Mouse (Mus musculus) hindbrain, embryonic 13.5 days (tissue): Measurements from ENCODE around the gene Steap2. TPM values are rescaled to one million over a fixed set of nuclear protein-coding genes. Genes with fewer than 3 reads are reported as not detected.
A peak's percentile ranks its signal among the peaks of the same experiment; 100 is the strongest.

Source experiments
- ATAC-seq: fragments of 200-750 bp; cut with Nextera tagmentation; 2 replicates; pipeline ENCODE4 v1.8.0; 2017; ENCODE audit warnings: moderate TSS enrichment; ENCODE audit not compliant: low FRiP score
- H3K27ac ChIP-seq: fragments of 300-500 bp; sonication (generic); 2 replicates; pipeline ENCODE4 v1.5.1; 2015; ENCODE audit warnings: inconsistent platforms, mild to moderate bottlenecking, moderate library complexity
- H3K27me3 ChIP-seq: fragments of 300-500 bp; sonication (generic); 2 replicates; pipeline ENCODE4 v1.6.1; 2015; ENCODE audit warnings: mild to moderate bottlenecking, inconsistent platforms
- H3K36me3 ChIP-seq: fragments of 300-500 bp; sonication (generic); 2 replicates; pipeline ENCODE4 v1.6.1; 2015; ENCODE audit warnings: mild to moderate bottlenecking, inconsistent platforms
- H3K4me1 ChIP-seq: fragments of 300-500 bp; sonication (generic); replicated peaks from 2 replicates; pipeline ENCODE4 v1.6.1; 2015; ENCODE audit warnings: inconsistent platforms
- H3K4me2 ChIP-seq: fragments of 300-500 bp; sonication (generic); 2 replicates; pipeline ENCODE4 v1.6.1; 2015; ENCODE audit warnings: inconsistent platforms, mild to moderate bottlenecking, moderate library complexity
- H3K4me3 ChIP-seq: fragments of 300-500 bp; sonication (generic); 2 replicates; pipeline ENCODE4 v1.5.1; 2015; ENCODE audit warnings: mild to moderate bottlenecking, inconsistent platforms
- H3K9ac ChIP-seq: fragments of 300-500 bp; sonication (generic); 2 replicates; pipeline ENCODE4 v1.6.1; 2015; ENCODE audit warnings: mild to moderate bottlenecking, inconsistent platforms
- H3K9me3 ChIP-seq: fragments of 300-500 bp; sonication (generic); 2 replicates; pipeline ENCODE4 v1.6.1; 2016; ENCODE audit warnings: inconsistent platforms
- WGBS: fragments of 180-500 bp; shearing (Covaris S2); methylation state at CpG from one replicate; pipeline ENCODE4 v1.1.7; 2015; 5-methylcytosine and 5-hydroxymethylcytosine counted together
- polyA plus RNA-seq: library from polyadenylated mRNA; unstranded; fragments of >200 nt; fragmentation: Nextera tagmentation; extraction: Ambion mirVana; gene quantifications from 2 replicates; pipeline ENCODE4 v1.2.1, GENCODE M21; 2015

Gene Steap2
- polyA plus RNA-seq, result 5.1 and 5.2 TPM in 2 replicates

- no peaks in the 10 kb centered on the region for H3K36me3 ChIP-seq
- 0 out of 2 replicates have a peak, but pooled peaks cover 7% of the 10 kb centered on the region for H3K4me1 ChIP-seq
- peak within 1 kb of the TSS; percentile 81 for H3K9ac ChIP-seq
- H3K9me3 ChIP-seq, result no peaks in the 10 kb centered on the region
- H3K4me2 ChIP-seq, result peak within 1 kb of the TSS; percentile 91
- H3K27me3 ChIP-seq, result no peaks in the 10 kb centered on the region
- H3K4me3 ChIP-seq, result peak within 1 kb of the TSS; percentile 79
- ATAC-seq, result peak; percentile 92
- 0 out of 2 replicates have a peak within 1 kb of the TSS, but pooled peaks have one; percentile 12 for H3K27ac ChIP-seq
- under 1% methylated on average over 63 of the region's 66 CpGs for WGBS
Measured at GRCm38 (mm10) chr5:5693956-5694653, at the start of gene Steap2. Steap2 (minus strand) TSS chr5:5694578.

- no peak for ATAC-seq
- Histone ChIP-seq H3K4me3 (no peak overlapping the region), H3K27me3 (no peaks in the 10 kb centered on the region), H3K4me1 (no peaks in the 10 kb centered on the region), H3K9me3 (no peaks in the 10 kb centered on the region), H3K9ac (no peak overlapping the region), H3K36me3 (no peaks in the 10 kb centered on the region), H3K27ac (no peak overlapping the region), H3K4me2 (no peak overlapping the region)
- WGBS, result 93% methylated on average over 9 of the region's 9 CpGs
Measured at GRCm38 (mm10) chr5:5734445-5734844, 40.1 kb upstream of the Steap2 start.

GRCm38 (mm10) chr5:5732858-5733257 is 38.5 kb upstream of the Steap2 start:
- no peak for ATAC-seq
- 80% methylated on average over 2 of the region's 2 CpGs for WGBS
- no peaks in the 10 kb centered on the region for H3K36me3 ChIP-seq

GRCm38 (mm10) chr5:5732208-5732607 is 37.8 kb upstream of the Steap2 start:
- H3K36me3 ChIP-seq, result no peaks in the 10 kb centered on the region
- no peak overlapping the region for H3K4me2 ChIP-seq
- 94% methylated on average over 3 of the region's 3 CpGs for whole genome bisulfite sequencing
- H3K4me3 ChIP-seq, result no peak overlapping the region
- H3K27me3 ChIP-seq, result no peaks in the 10 kb centered on the region
- no peak overlapping the region for H3K27ac ChIP-seq
- H3K4me1 ChIP-seq, result no peaks in the 10 kb centered on the region
- no peak overlapping the region for H3K9ac ChIP-seq
- H3K9me3 ChIP-seq, result no peaks in the 10 kb centered on the region
- ATAC-seq, result no peak

More at GRCm38 (mm10) chr5:5732858-5733257, 38.5 kb upstream of the Steap2 start:
- H3K27ac ChIP-seq, result no peak overlapping the region
- no peaks in the 10 kb centered on the region for H3K27me3 ChIP-seq
- H3K4me2 ChIP-seq, result no peak overlapping the region
- H3K4me1 ChIP-seq, result no peaks in the 10 kb centered on the region
- H3K4me3 ChIP-seq, result no peak overlapping the region
- no peak overlapping the region for H3K9ac ChIP-seq
- no peaks in the 10 kb centered on the region for H3K9me3 ChIP-seq

- no peak for ATAC-seq
- Histone ChIP-seq H3K36me3 (no peaks in the 10 kb centered on the region), H3K27ac (no peak overlapping the region), H3K27me3 (no peaks in the 10 kb centered on the region), H3K4me2 (no peak overlapping the region), H3K9me3 (no peaks in the 10 kb centered on the region), H3K4me1 (no peaks in the 10 kb centered on the region), H3K4me3 (no peak overlapping the region), H3K9ac (no peak overlapping the region)
- 90% methylated on average over 4 of the region's 4 CpGs for WGBS
Measured at GRCm38 (mm10) chr5:5729904-5730303, 35.5 kb upstream of the Steap2 start.

GRCm38 (mm10) chr5:5722217-5722616 is 27.8 kb upstream of the Steap2 start:
- no peak overlapping the region for H3K4me2 ChIP-seq
- H3K4me3 ChIP-seq, result no peak overlapping the region
- no peaks in the 10 kb centered on the region for H3K9me3 ChIP-seq
- no peaks in the 10 kb centered on the region for H3K4me1 ChIP-seq
- H3K27me3 ChIP-seq, result no peaks in the 10 kb centered on the region
- 87% methylated on average over 7 of the region's 7 CpGs for WGBS
- ATAC-seq, result no peak
- H3K27ac ChIP-seq, result no peak overlapping the region
- no peaks in the 10 kb centered on the region for H3K36me3 ChIP-seq
- H3K9ac ChIP-seq, result no peak overlapping the region

- no peaks in the 10 kb centered on the region for H3K36me3 ChIP-seq
- WGBS, result 83% methylated on average over 4 of the region's 4 CpGs
- H3K9me3 ChIP-seq, result no peaks in the 10 kb centered on the region
- no peak overlapping the region for H3K27ac ChIP-seq
- no peak overlapping the region for H3K4me3 ChIP-seq
- H3K4me1 ChIP-seq, result no peaks in the 10 kb centered on the region
- H3K4me2 ChIP-seq, result no peak overlapping the region
- no peak for ATAC-seq
- H3K9ac ChIP-seq, result no peak overlapping the region
- no peaks in the 10 kb centered on the region for H3K27me3 ChIP-seq
Measured at GRCm38 (mm10) chr5:5711032-5711431, 16.7 kb upstream of the Steap2 start.

GRCm38 (mm10) chr5:5707341-5708278 is 13.2 kb upstream of the Steap2 start:
- H3K4me1 ChIP-seq, result no peaks in the 10 kb centered on the region
- ATAC-seq, result no peak
- H3K9ac ChIP-seq, result no peak overlapping the region
- no peaks in the 10 kb centered on the region for H3K9me3 ChIP-seq
- WGBS, result 77% methylated on average over 13 of the region's 13 CpGs
- H3K36me3 ChIP-seq, result no peaks in the 10 kb centered on the region
- no peak overlapping the region for H3K4me2 ChIP-seq
- no peak overlapping the region for H3K4me3 ChIP-seq
- H3K27ac ChIP-seq, result no peak overlapping the region
- H3K27me3 ChIP-seq, result no peaks in the 10 kb centered on the region

GRCm38 (mm10) chr5:5705019-5705418 is 10.6 kb upstream of the Steap2 start:
- Histone ChIP-seq H3K4me1 (no peaks in the 10 kb centered on the region), H3K9ac (no peak overlapping the region), H3K27ac (no peak overlapping the region), H3K9me3 (no peaks in the 10 kb centered on the region), H3K36me3 (no peaks in the 10 kb centered on the region), H3K4me3 (no peak overlapping the region), H3K4me2 (no peak overlapping the region), H3K27me3 (no peaks in the 10 kb centered on the region)
- ATAC-seq, result no peak
- 34% methylated on average over 2 of the region's 2 CpGs for WGBS

GRCm38 (mm10) chr5:5700386-5700785 is 6.0 kb upstream of the Steap2 start:
- Histone ChIP-seq H3K4me1 (no peaks in the 10 kb centered on the region), H3K4me3 (no peak overlapping the region), H3K9me3 (no peaks in the 10 kb centered on the region), H3K27me3 (no peaks in the 10 kb centered on the region), H3K36me3 (no peaks in the 10 kb centered on the region), H3K9ac (no peak overlapping the region), H3K27ac (no peak overlapping the region), H3K4me2 (no peak overlapping the region)
- WGBS, result 85% methylated on average over 2 of the region's 2 CpGs
- no peak for ATAC-seq

GRCm38 (mm10) chr5:5698830-5699229 is 4.5 kb upstream of the Steap2 start:
- 75% methylated on average over 3 of the region's 3 CpGs for WGBS
- Histone ChIP-seq H3K9ac (no peak overlapping the region), H3K36me3 (no peaks in the 10 kb centered on the region), H3K27ac (no peak overlapping the region), H3K4me3 (no peak overlapping the region), H3K4me1 (0 out of 2 replicates have a peak, but pooled peaks cover 3% of the 10 kb centered on the region), H3K4me2 (no peak overlapping the region), H3K9me3 (no peaks in the 10 kb centered on the region), H3K27me3 (no peaks in the 10 kb centered on the region)
- ATAC-seq, result no peak

- Histone ChIP-seq H3K4me1 (0 out of 2 replicates have a peak, but pooled peaks cover 7% of the 10 kb centered on the region), H3K36me3 (no peaks in the 10 kb centered on the region), H3K4me2 (no peak overlapping the region), H3K9ac (no peak overlapping the region), H3K27ac (no peak overlapping the region), H3K27me3 (no peaks in the 10 kb centered on the region), H3K9me3 (no peaks in the 10 kb centered on the region), H3K4me3 (no peak overlapping the region)
- 90% methylated on average over 5 of the region's 5 CpGs for WGBS
- no peak for ATAC-seq
Measured at GRCm38 (mm10) chr5:5695401-5695942, 1.1 kb upstream of the Steap2 start.
